Mouse (Mus musculus) liver, embryonic 15.5 days (tissue): Measurements from ENCODE around the gene Ecd. TPM values are rescaled to one million over a fixed set of nuclear protein-coding genes. Genes with fewer than 3 reads are reported as not detected.
"Not testable (repeated sequence)": the region's sequence is repeated elsewhere in the genome, so short reads cannot be mapped to it uniquely, and the experiment has no call there.

Experiments used
- ATAC-seq: fragments of 200-750 bp; cut with Nextera tagmentation; 2 replicates; pipeline ENCODE4 v1.8.0; 2017; ENCODE audit warnings: moderate number of reproducible peaks, mild to moderate bottlenecking, moderate library complexity; ENCODE audit not compliant: insufficient read depth
- H3K27ac ChIP-seq: fragments of 300-500 bp; sonication (generic); replicated peaks from 2 replicates; pipeline ENCODE4 v1.5.1; 2015; ENCODE audit warnings: mild to moderate bottlenecking, inconsistent platforms
- H3K27me3 ChIP-seq: fragments of 300-500 bp; sonication (generic); 2 replicates; pipeline ENCODE4 v1.6.1; 2015; ENCODE audit warnings: mild to moderate bottlenecking, inconsistent platforms
- H3K36me3 ChIP-seq: fragments of 300-500 bp; sonication (generic); replicated peaks from 2 replicates; pipeline ENCODE4 v1.6.1; 2015; ENCODE audit warnings: moderate library complexity, mild to moderate bottlenecking, inconsistent platforms
- H3K4me1 ChIP-seq: fragments of 300-500 bp; sonication (generic); replicated peaks from 2 replicates; pipeline ENCODE4 v1.6.1; 2015; ENCODE audit warnings: inconsistent platforms
- H3K4me2 ChIP-seq: fragments of 300-500 bp; sonication (generic); 2 replicates; pipeline ENCODE4 v1.6.1; 2015; ENCODE audit warnings: moderate library complexity, mild to moderate bottlenecking, inconsistent platforms
- H3K4me3 ChIP-seq: fragments of 300-500 bp; sonication (generic); replicated peaks from 2 replicates; pipeline ENCODE4 v1.5.1; 2015; ENCODE audit warnings: mild to moderate bottlenecking, inconsistent platforms
- H3K9ac ChIP-seq: fragments of 300-500 bp; sonication (generic); 2 replicates; pipeline ENCODE4 v1.6.1; 2015; ENCODE audit warnings: moderate library complexity, mild to moderate bottlenecking, inconsistent platforms
- H3K9me3 ChIP-seq: fragments of 300-500 bp; sonication (generic); replicated peaks from 2 replicates; pipeline ENCODE4 v1.6.1; 2016; ENCODE audit warnings: inconsistent platforms
- WGBS: fragments of 180-500 bp; shearing (Covaris S2); methylation state at CpG from one replicate; pipeline ENCODE4 v1.1.7; 2015; ENCODE audit warnings: mixed read lengths; ENCODE audit not compliant: insufficient replicate concordance; 5-methylcytosine and 5-hydroxymethylcytosine counted together
- polyA plus RNA-seq: library from polyadenylated mRNA; unstranded; fragments of >200 nt; fragmentation: Nextera tagmentation; extraction: Ambion mirVana; gene quantifications from 2 replicates; pipeline ENCODE4 v1.2.1, GENCODE M21; 2015

The Ecd gene
- polyA plus RNA-seq, 1 experiment from 2014 or later = 25.3 TPM

GRCm38 (mm10) chr14:20324196-20324595 lies 23.7 kb downstream of the Ecd start:
- Histone ChIP-seq H3K27me3 (no peaks in the 10 kb centered on the region), H3K4me2 (no peak overlapping the region), H3K27ac (no peak overlapping the region), H3K4me3 (no peak overlapping the region), H3K9me3 (no peaks in the 10 kb centered on the region), H3K36me3 (peaks cover 77% of the 10 kb centered on the region), H3K4me1 (no peaks in the 10 kb centered on the region), H3K9ac (no peak overlapping the region)
- ATAC-seq = no peak
- WGBS = 84% methylated on average over 9 of the region's 9 CpGs

GRCm38 (mm10) chr14:20319420-20319819 lies 28.5 kb downstream of the Ecd start:
- Histone ChIP-seq H3K36me3 (peaks cover 49% of the 10 kb centered on the region), H3K27ac (no peak overlapping the region), H3K9me3 (no peaks in the 10 kb centered on the region), H3K4me3 (no peak overlapping the region), H3K4me1 (no peaks in the 10 kb centered on the region), H3K9ac (no peak overlapping the region), H3K27me3 (no peaks in the 10 kb centered on the region), H3K4me2 (no peak overlapping the region)
- 66% methylated on average over 3 of the region's 3 CpGs for WGBS
- ATAC-seq = no peak

- ATAC-seq = no peak
- no peak overlapping the region for H3K9ac ChIP-seq
Observed at GRCm38 (mm10) chr14:20315137-20315536, 32.8 kb downstream of the Ecd start.

GRCm38 (mm10) chr14:20305085-20305484 lies 42.8 kb downstream of the Ecd start:
- H3K9ac ChIP-seq, H3K4me3 ChIP-seq, H3K27me3 ChIP-seq, H3K4me1 ChIP-seq, H3K27ac ChIP-seq, ATAC-seq, H3K9me3 ChIP-seq, H3K4me2 ChIP-seq: not testable (repeated sequence)
- H3K36me3 ChIP-seq = peaks cover 22% of the 10 kb centered on the region
- 47% methylated on average over 2 of the region's 2 CpGs for WGBS

More at GRCm38 (mm10) chr14:20315137-20315536, 32.8 kb downstream of the Ecd start:
- no peak overlapping the region for H3K4me3 ChIP-seq
- H3K36me3 ChIP-seq = peaks cover 28% of the 10 kb centered on the region
- no peaks in the 10 kb centered on the region for H3K4me1 ChIP-seq
- H3K27me3 ChIP-seq = no peaks in the 10 kb centered on the region
- 56% methylated on average over 1 of the region's 1 CpGs for WGBS
- no peaks in the 10 kb centered on the region for H3K9me3 ChIP-seq
- H3K4me2 ChIP-seq = no peak overlapping the region
- no peak overlapping the region for H3K27ac ChIP-seq

- no peak for ATAC-seq
- Histone ChIP-seq H3K4me1 (peaks cover 20% of the 10 kb centered on the region), H3K4me2 (no peak overlapping the region), H3K27ac (no peak overlapping the region), H3K27me3 (no peaks in the 10 kb centered on the region), H3K9ac (no peak overlapping the region), H3K4me3 (no peak overlapping the region), H3K9me3 (no peaks in the 10 kb centered on the region), H3K36me3 (no peaks in the 10 kb centered on the region)
- WGBS = 64% methylated on average over 3 of the region's 3 CpGs
Observed at GRCm38 (mm10) chr14:20298131-20298530, 49.8 kb downstream of the Ecd start.

- H3K4me1 ChIP-seq = peaks cover 20% of the 10 kb centered on the region
- H3K9me3 ChIP-seq = no peaks in the 10 kb centered on the region
- H3K9ac ChIP-seq = no peak overlapping the region
- H3K4me3 ChIP-seq = no peak overlapping the region
- 58% methylated on average over 3 of the region's 3 CpGs for WGBS
- H3K4me2 ChIP-seq = no peak overlapping the region
- H3K27ac ChIP-seq = no peak overlapping the region
- ATAC-seq = no peak
- H3K27me3 ChIP-seq = no peaks in the 10 kb centered on the region
- H3K36me3 ChIP-seq = no peaks in the 10 kb centered on the region
Observed at GRCm38 (mm10) chr14:20297616-20298015, 50.3 kb downstream of the Ecd start.

GRCm38 (mm10) chr14:20294947-20295346 lies 53.0 kb downstream of the Ecd start:
- Histone ChIP-seq H3K9me3 (no peaks in the 10 kb centered on the region), H3K9ac (peak overlapping the region; percentile 59; the same call in 1 of the 2 replicates), H3K4me2 (peak overlapping the region; percentile 75), H3K4me1 (peaks cover 26% of the 10 kb centered on the region), H3K27me3 (no peaks in the 10 kb centered on the region), H3K36me3 (no peaks in the 10 kb centered on the region), H3K27ac (no peak overlapping the region), H3K4me3 (peak overlapping the region; percentile 73)
- ATAC-seq = no peak
- WGBS = 39% methylated on average over 8 of the region's 8 CpGs

GRCm38 (mm10) chr14:20294117-20294892 lies 53.6 kb downstream of the Ecd start, which contains the start of gene Nudt13:
Nudt13 (plus strand) TSS chr14:20294697.
- peak; percentile 92 for ATAC-seq
- Histone ChIP-seq H3K4me3 (peak within 1 kb of the TSS; percentile 73), H3K9me3 (no peaks in the 10 kb centered on the region), H3K36me3 (no peaks in the 10 kb centered on the region), H3K4me2 (peak within 1 kb of the TSS; percentile 75), H3K9ac (peak within 1 kb of the TSS; percentile 59), H3K27me3 (no peaks in the 10 kb centered on the region), H3K4me1 (peaks cover 26% of the 10 kb centered on the region), H3K27ac (no peak within 1 kb of the TSS)
- 21% methylated on average over 14 of the region's 14 CpGs for WGBS

GRCm38 (mm10) chr14:20291391-20291790 lies 56.5 kb downstream of the Ecd start:
- 51% methylated on average over 4 of the region's 4 CpGs for WGBS
- Histone ChIP-seq H3K4me2 (no peak overlapping the region), H3K27me3 (no peaks in the 10 kb centered on the region), H3K4me3 (no peak overlapping the region), H3K9ac (no peak overlapping the region), H3K27ac (no peak overlapping the region), H3K9me3 (no peaks in the 10 kb centered on the region), H3K4me1 (peaks cover 23% of the 10 kb centered on the region), H3K36me3 (no peaks in the 10 kb centered on the region)
- no peak for ATAC-seq

Other genes with a start within 250 kb of the Ecd start
- 3.8 and 4.1 TPM in 2 replicates for gene Saysd1, start 209.6 kb downstream of the Ecd start, polyA plus RNA-seq
- 5.0 and 5.1 TPM in 2 replicates for gene Kcnk5, start 166.3 kb downstream of the Ecd start, polyA plus RNA-seq
- 11.3 and 14.1 TPM in 2 replicates for gene Kcnk16, start 78.9 kb downstream of the Ecd start, polyA plus RNA-seq
- gene Nudt13, start 53.4 kb downstream of the Ecd start, polyA plus RNA-seq = 4.5 and 5.0 TPM in 2 replicates
- 7.5 and 8.5 TPM in 2 replicates for gene Fam149b, start within 50 bp of the Ecd start, polyA plus RNA-seq
- 111 and 114 TPM in 2 replicates for gene Dnajc9, start 40.8 kb upstream of the Ecd start, polyA plus RNA-seq
- 42.7 and 48.3 TPM in 2 replicates for gene Mrps16, start 45.5 kb upstream of the Ecd start, polyA plus RNA-seq
- gene Cfap70, start 104.1 kb upstream of the Ecd start, polyA plus RNA-seq = not detected in 2 replicates
- 41.2 and 41.5 TPM in 2 replicates for gene Anxa7, start 132.0 kb upstream of the Ecd start, polyA plus RNA-seq
- gene Mss51, start 148.8 kb upstream of the Ecd start, polyA plus RNA-seq = 0.44 and 0.48 TPM in 2 replicates
- 18.2 and 18.3 TPM in 2 replicates for gene Ppp3cb, start 198.5 kb upstream of the Ecd start, polyA plus RNA-seq